8 mouse cellular contexts compared by ENCODE assay signal in genomic region chr10:85183619-85184018, GRCm38 (mm10). TPM values are rescaled to one million over a fixed set of nuclear protein-coding genes. Genes with fewer than 3 reads are reported as not detected.
DNase-seq lines count a peak whose midpoint lies in the region; ATAC-seq and TF ChIP-seq lines count a peak whose summit lies in the region.

No protein-coding gene starts in this region.

- peaks cover 6% of the 10 kb centered on the region for H3K4me1 ChIP-seq in testis, adult 2 months (ENCODE audit: control insufficient read depth, insufficient read depth, low read length)
- 0 out of 2 replicates have a peak, but pooled peaks cover 2% of the 10 kb centered on the region for H3K4me1 ChIP-seq in intestine, embryonic 16.5 days (ENCODE audit: control insufficient read depth, insufficient read depth, low read length)
- peaks cover 5% of the 10 kb centered on the region; the same call in 1 of the 2 replicates for H3K4me1 ChIP-seq in limb, embryonic 14.5 days (ENCODE audit: control insufficient read depth, insufficient read depth, low read length)
- peaks cover 17% of the 10 kb centered on the region for H3K4me1 ChIP-seq in midbrain, embryonic 16.5 days (ENCODE audit: control insufficient read depth, insufficient read depth, low read length)

- no peak for TF ChIP-seq POLR2A in testis, adult 2 months (IDR thresholded peaks at IDR 0.05; ENCODE audit: control insufficient read depth, low read depth, low read length)
- TF ChIP-seq POLR2A in limb, embryonic 14.5 days (IDR thresholded peaks at IDR 0.05; ENCODE audit: borderline replicate concordance, extremely low read depth, insufficient read depth, insufficient read length) = no peak

- TF ChIP-seq CTCF in testis, adult 2 months (IDR thresholded peaks at IDR 0.05; ENCODE audit: control insufficient read depth, insufficient read depth, insufficient replicate concordance, low read depth, low read length) = no peak

- WGBS in intestine, embryonic 16.5 days = 1% methylated on average over 11 of the region's 11 CpGs
- WGBS in limb, embryonic 14.5 days = 4% methylated on average over 11 of the region's 11 CpGs
- WGBS in midbrain, embryonic 16.5 days = 0% methylated on average over 11 of the region's 11 CpGs

- H3K4me2 ChIP-seq in intestine, embryonic 16.5 days (ENCODE audit: low read depth, low read length) = peak overlapping the region; percentile 87
- peak overlapping the region; percentile 73 for H3K4me2 ChIP-seq in limb, embryonic 14.5 days (replicated peaks; ENCODE audit: low read depth, low read length, severe bottlenecking)
- peak overlapping the region; percentile 94 for H3K4me2 ChIP-seq in midbrain, embryonic 16.5 days (ENCODE audit: low read length)

- ATAC-seq in intestine, embryonic 16.5 days = peak; percentile 24
- ATAC-seq in limb, embryonic 14.5 days (ENCODE audit: low FRiP score, low read depth) = peak; percentile 31
- ATAC-seq in midbrain, embryonic 16.5 days = 0 out of 2 replicates have a peak, but pooled peaks have one; percentile 14

- H3K4me3 ChIP-seq in testis, adult 2 months (ENCODE audit: control insufficient read depth, low read depth, low read length) = peak overlapping the region; percentile 94
- peak overlapping the region; percentile 88 for H3K4me3 ChIP-seq in intestine, embryonic 16.5 days (ENCODE audit: low read length)
- peak overlapping the region; percentile 89 for H3K4me3 ChIP-seq in limb, embryonic 14.5 days (replicated peaks; ENCODE audit: low read length)
- peak overlapping the region; percentile 96 for H3K4me3 ChIP-seq in midbrain, embryonic 16.5 days (ENCODE audit: low read depth, low read length)

- no peaks in the 10 kb centered on the region for H3K27me3 ChIP-seq in testis, adult 2 months (ENCODE audit: control insufficient read depth, insufficient read depth, low read length)
- no peaks in the 10 kb centered on the region for H3K27me3 ChIP-seq in intestine, embryonic 16.5 days (replicated peaks; ENCODE audit: control insufficient read depth, insufficient read depth, low read length)
- no peaks in the 10 kb centered on the region for H3K27me3 ChIP-seq in limb, embryonic 14.5 days (ENCODE audit: control insufficient read depth, insufficient read depth, low read length)
- H3K27me3 ChIP-seq in midbrain, embryonic 16.5 days (ENCODE audit: control insufficient read depth, insufficient read depth, low read depth, low read length) = no peaks in the 10 kb centered on the region

- H3K36me3 ChIP-seq in testis, adult 2 months (ENCODE audit: control insufficient read depth, insufficient read depth, low read length) = no peaks in the 10 kb centered on the region
- H3K36me3 ChIP-seq in intestine, embryonic 16.5 days (ENCODE audit: control insufficient read depth, insufficient read depth, low read length) = no peaks in the 10 kb centered on the region
- H3K36me3 ChIP-seq in limb, embryonic 14.5 days (ENCODE audit: control insufficient read depth, insufficient read depth, low read length) = no peaks in the 10 kb centered on the region
- no peaks in the 10 kb centered on the region for H3K36me3 ChIP-seq in midbrain, embryonic 16.5 days (ENCODE audit: control insufficient read depth, insufficient read depth, low read length)

- H3K9me3 ChIP-seq in intestine, embryonic 16.5 days (ENCODE audit: control insufficient read depth, low read length) = no peaks in the 10 kb centered on the region
- no peaks in the 10 kb centered on the region for H3K9me3 ChIP-seq in limb, embryonic 14.5 days (ENCODE audit: control insufficient read depth, low read length)
- H3K9me3 ChIP-seq in midbrain, embryonic 16.5 days (replicated peaks; ENCODE audit: control insufficient read depth, low read length, poor library complexity, severe bottlenecking) = no peaks in the 10 kb centered on the region

- H3K9ac ChIP-seq in intestine, embryonic 16.5 days (ENCODE audit: low read depth, low read length) = peak overlapping the region; percentile 46; the same call in 1 of the 2 replicates
- peak overlapping the region; percentile 2; the same call in 1 of the 2 replicates for H3K9ac ChIP-seq in limb, embryonic 14.5 days (ENCODE audit: low read depth, low read length, severe bottlenecking)
- H3K9ac ChIP-seq in midbrain, embryonic 16.5 days (ENCODE audit: low read depth, low read length) = peak overlapping the region; percentile 80; the same call in 1 of the 2 replicates

- DNase-seq in testis, postnatal 10 days (ENCODE audit: low spot score) = no peak
- DNase-seq in cerebellum, adult 9-11 months = peak; percentile 62
- DNase-seq in frontal cortex, postnatal 36 days (ENCODE audit: low spot score in 2 of 2) = peak; percentile 51 to 54
- DNase-seq in limb, embryonic 14.5 days (ENCODE audit: low spot score) = peak; percentile 88
- peak; percentile 31 for DNase-seq in thymus, postnatal 14 days

- H3K27ac ChIP-seq in testis, adult 2 months (ENCODE audit: control insufficient read depth, insufficient read depth, low read depth, low read length) = peak overlapping the region; percentile 34; the same call in 1 of the 2 replicates
- no peak overlapping the region for H3K27ac ChIP-seq in intestine, embryonic 16.5 days (ENCODE audit: low read length)
- H3K27ac ChIP-seq in limb, embryonic 14.5 days (replicated peaks; ENCODE audit: low read depth, low read length) = no peak overlapping the region
- peak overlapping the region; percentile 62; the same call in 1 of the 2 replicates for H3K27ac ChIP-seq in midbrain, embryonic 16.5 days (ENCODE audit: low read length)

RNA-seq across cellular contexts. Expression of gene Cry1, which starts 1.2 kb away (rescaled TPM):
- polyA plus RNA-seq in testis, adult 2 months (2012; rRNA removed) = 17.2 and 18.3 TPM in 2 replicates
- 23.9 and 24.0 TPM in 2 replicates for polyA plus RNA-seq in intestine, embryonic 16.5 days (2015; fragmentation: Nextera tagmentation; extraction: Ambion mirVana)
- polyA plus RNA-seq in limb, embryonic 14.5 days (2012; rRNA removed) = 18.2 and 18.6 TPM in 2 replicates
- polyA plus RNA-seq in limb, embryonic 14.5 days (2014; fragmentation: Nextera tagmentation; extraction: Ambion mirVana) = 32.3 and 35.4 TPM in 2 replicates
- polyA plus RNA-seq in midbrain, embryonic 16.5 days (2015; fragmentation: Nextera tagmentation; extraction: Ambion mirVana) = 41.8 and 43.5 TPM in 2 replicates

RNA-seq across cellular contexts. Expression of gene Mterf2, which starts 55.8 kb away (rescaled TPM):
- polyA plus RNA-seq in testis, adult 2 months (2012; rRNA removed) = 3.4 and 4.2 TPM in 2 replicates
- 19.5 and 20.6 TPM in 2 replicates for polyA plus RNA-seq in intestine, embryonic 16.5 days (2015; fragmentation: Nextera tagmentation; extraction: Ambion mirVana)
- 12.9 and 17.0 TPM in 2 replicates for polyA plus RNA-seq in limb, embryonic 14.5 days (2012; rRNA removed)
- polyA plus RNA-seq in limb, embryonic 14.5 days (2014; fragmentation: Nextera tagmentation; extraction: Ambion mirVana) = 17.2 and 19.0 TPM in 2 replicates
- polyA plus RNA-seq in midbrain, embryonic 16.5 days (2015; fragmentation: Nextera tagmentation; extraction: Ambion mirVana) = 25.1 and 27.7 TPM in 2 replicates

Comparison
In these comparisons a context has a peak if more than half of its experiments do, and no peak if none do; other contexts are left out.
1. H3K27ac ChIP-seq: peak in testis, adult 2 months (single experiment) and midbrain, embryonic 16.5 days (single experiment); none in intestine, embryonic 16.5 days (single experiment) and limb, embryonic 14.5 days (single experiment).
2. H3K9ac ChIP-seq: peak in every context shown above with its lines; median percentile 80 in midbrain, embryonic 16.5 days; 46 in intestine, embryonic 16.5 days; 2 in limb, embryonic 14.5 days.
3. Peak in every context shown above with its lines, with median percentiles within 50 percentile points of each other: H3K4me3 ChIP-seq, ATAC-seq and H3K4me2 ChIP-seq.